Mouse (Mus musculus) bone marrow, adult 2 months (tissue): ENCODE results near the gene Arid1b.

Source experiments
- CTCF ChIP-seq: fragments of 200-500 bp; IDR thresholded peaks from 2 replicates; pipeline ENCODE4 v1.5.1; 2011; ENCODE audit warnings: low read length, control low read depth; ENCODE audit not compliant: control insufficient read depth, insufficient read depth
- POLR2A ChIP-seq: fragments of 200-500 bp; IDR thresholded peaks from 2 replicates; pipeline ENCODE4 v1.6.1; 2011; ENCODE audit warnings: low read depth, mild to moderate bottlenecking, control low read depth, low read length, borderline replicate concordance; ENCODE audit not compliant: control insufficient read depth

DNA sequence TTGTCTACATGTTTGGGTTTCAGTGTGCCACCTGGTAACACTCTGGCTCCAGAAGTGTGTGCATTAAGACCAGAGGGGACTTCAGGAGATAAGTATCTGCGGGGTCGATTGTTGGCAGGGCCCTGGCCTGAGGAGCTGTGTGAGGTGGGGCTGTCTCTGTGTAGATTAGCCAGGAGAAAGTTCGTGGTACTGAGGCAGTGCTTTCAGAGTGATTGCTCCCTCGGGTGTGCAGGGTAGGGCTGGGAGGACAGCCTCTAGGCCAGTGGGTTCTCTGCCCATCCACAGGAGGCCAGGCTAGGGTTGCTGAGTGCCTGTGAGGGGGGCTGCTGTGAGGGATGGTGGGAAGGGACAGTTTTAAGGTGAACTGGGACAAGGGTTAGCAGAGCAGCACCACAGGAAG, 63.2 kb downstream of the Arid1b start:
- TF ChIP-seq CTCF (no peak), POLR2A (no peak)
